Mouse (Mus musculus): ENCODE measurements around the gene Wdr73.

GRCm38 (mm10) chr7:80865521-80865920 lies 35.5 kb downstream of the Wdr73 start:
- TF ChIP-seq TCF3 (IDR thresholded peaks at IDR 0.05; ENCODE audit: insufficient read length, low read depth) (no peak), POLR2A (IDR thresholded peaks at IDR 0.05; ENCODE audit: insufficient read length, low read depth) (no peak), MAX (IDR thresholded peaks at IDR 0.05; ENCODE audit: low read depth) (no peak), TCF12 (IDR thresholded peaks at IDR 0.05; ENCODE audit: insufficient read depth, poor library complexity, severe bottlenecking) (no peak), USF1 (IDR thresholded peaks at IDR 0.05; ENCODE audit: low read depth) (no peak)

Measured in myocyte (in vitro differentiated cells).